25 mouse cellular contexts compared by ENCODE assay signal in genomic region chr16:11881795-11882194, GRCm38 (mm10). TPM values are rescaled to one million over a fixed set of nuclear protein-coding genes. Genes with fewer than 3 reads are reported as not detected.
DNase-seq lines count a peak whose midpoint lies in the region; ATAC-seq lines count a peak whose summit lies in the region.
"Had no signal": no experiment of that assay in that cellular context is flagged by ENCODE, and none has a peak within 500 bp of the region (broad histone marks: within the 10 kb centered on the region; RNA-seq: fewer than 3 reads in every experiment).

No protein-coding gene starts in this region.

- no peak overlapping the region for H3K4me2 ChIP-seq in midbrain, embryonic 14.5 days (ENCODE audit: low read length)
- H3K4me2 ChIP-seq in midbrain, embryonic 15.5 days = no peak overlapping the region
- no peak overlapping the region for H3K4me2 ChIP-seq in embryonic facial prominence, embryonic 15.5 days (replicated peaks)
- H3K4me2 ChIP-seq: heart, embryonic 13.5 days; limb, embryonic 12.5 days; liver, embryonic 12.5 days; midbrain, embryonic 12.5 days had no signal

- H3K4me1 ChIP-seq in midbrain, embryonic 14.5 days (ENCODE audit: control insufficient read depth, insufficient read depth, low read length) = no peaks in the 10 kb centered on the region
- no peaks in the 10 kb centered on the region for H3K4me1 ChIP-seq in midbrain, embryonic 15.5 days
- H3K4me1 ChIP-seq in embryonic facial prominence, embryonic 15.5 days = peaks cover 7% of the 10 kb centered on the region; the same call in 1 of the 2 replicates
- H3K4me1 ChIP-seq: limb, embryonic 12.5 days; liver, embryonic 12.5 days; midbrain, embryonic 12.5 days had no signal

- peak; percentile 31 to 46 for DNase-seq in cerebellum, postnatal 10 days
- DNase-seq in cerebellum, adult 11-12 months = no peak
- DNase-seq in frontal cortex, postnatal 10 days (ENCODE audit: low spot score in 2 of 2) = no peak
- peak; percentile 26 for DNase-seq in midbrain, embryonic 14.5 days
- DNase-seq in spleen, postnatal 14 days (ENCODE audit: low spot score in 2 of 2) = no peak
- DNase-seq: adrenal gland, postnatal 10 days; cerebellum, adult 9-10 months; gastrocnemius, postnatal 14 days; heart, adult 11 months; heart, postnatal 14 days; kidney, adult 9 months; kidney, postnatal 14 days; layer of hippocampus, postnatal 36 days; lung, adult 18-20 months; lung, postnatal 14 days had no signal

- peaks cover 10% of the 10 kb centered on the region; the same call in 1 of the 2 replicates for H3K36me3 ChIP-seq in midbrain, embryonic 14.5 days (ENCODE audit: control insufficient read depth, insufficient read depth, low read length)
- H3K36me3 ChIP-seq in midbrain, embryonic 15.5 days (replicated peaks) = no peaks in the 10 kb centered on the region
- peaks cover 21% of the 10 kb centered on the region for H3K36me3 ChIP-seq in embryonic facial prominence, embryonic 15.5 days
- H3K36me3 ChIP-seq: midbrain, embryonic 12.5 days had no signal

- WGBS in midbrain, embryonic 14.5 days = 73% methylated on average over 6 of the region's 6 CpGs
- 64% methylated on average over 6 of the region's 6 CpGs for WGBS in midbrain, embryonic 15.5 days
- WGBS in embryonic facial prominence, embryonic 15.5 days = 25% methylated on average over 6 of the region's 6 CpGs

- no peak overlapping the region for H3K4me3 ChIP-seq in midbrain, embryonic 14.5 days (replicated peaks; ENCODE audit: low read depth, low read length)
- no peak overlapping the region for H3K4me3 ChIP-seq in midbrain, embryonic 15.5 days
- no peak overlapping the region for H3K4me3 ChIP-seq in embryonic facial prominence, embryonic 15.5 days (replicated peaks)
- H3K4me3 ChIP-seq: erythroblast, embryonic 14.5 days; heart, embryonic 13.5 days; limb, embryonic 12.5 days; liver, embryonic 12.5 days; midbrain, embryonic 12.5 days had no signal

- H3K27me3 ChIP-seq in midbrain, embryonic 14.5 days (ENCODE audit: control insufficient read depth, insufficient read depth, low read length) = no peaks in the 10 kb centered on the region
- no peaks in the 10 kb centered on the region for H3K27me3 ChIP-seq in midbrain, embryonic 15.5 days (replicated peaks)
- no peaks in the 10 kb centered on the region for H3K27me3 ChIP-seq in embryonic facial prominence, embryonic 15.5 days
- H3K27me3 ChIP-seq: heart, embryonic 13.5 days; limb, embryonic 12.5 days; liver, embryonic 12.5 days; midbrain, embryonic 12.5 days had no signal

- peak; percentile 41; the same call in 1 of the 2 replicates for ATAC-seq in frontal cortex, adult (ENCODE audit: low TSS enrichment)
- no peak for ATAC-seq in midbrain, embryonic 14.5 days (ENCODE audit: low FRiP score, low TSS enrichment)
- ATAC-seq in midbrain, embryonic 15.5 days (replicated peaks) = no peak
- ATAC-seq in embryonic facial prominence, embryonic 15.5 days (ENCODE audit: insufficient number of reproducible peaks, low FRiP score, low TSS enrichment, low read depth) = no peak
- ATAC-seq: hindbrain, postnatal 0 days; intestine, embryonic 16.5 days; liver, embryonic 12.5 days had no signal

- no peaks in the 10 kb centered on the region for H3K9me3 ChIP-seq in midbrain, embryonic 14.5 days (ENCODE audit: control insufficient read depth, low read length)
- H3K9me3 ChIP-seq in midbrain, embryonic 15.5 days = no peaks in the 10 kb centered on the region
- no peaks in the 10 kb centered on the region for H3K9me3 ChIP-seq in embryonic facial prominence, embryonic 15.5 days (replicated peaks)
- H3K9me3 ChIP-seq: heart, embryonic 13.5 days; limb, embryonic 12.5 days; liver, embryonic 12.5 days; midbrain, embryonic 12.5 days had no signal

- H3K9ac ChIP-seq in midbrain, embryonic 14.5 days (replicated peaks; ENCODE audit: low read length) = no peak overlapping the region
- no peak overlapping the region for H3K9ac ChIP-seq in midbrain, embryonic 15.5 days
- H3K9ac ChIP-seq in embryonic facial prominence, embryonic 15.5 days = no peak overlapping the region
- H3K9ac ChIP-seq: heart, embryonic 13.5 days; limb, embryonic 12.5 days; liver, embryonic 12.5 days; midbrain, embryonic 12.5 days had no signal

- H3K27ac ChIP-seq in midbrain, embryonic 14.5 days (replicated peaks; ENCODE audit: low read depth, low read length) = no peak overlapping the region
- no peak overlapping the region for H3K27ac ChIP-seq in midbrain, embryonic 15.5 days
- 0 out of 2 replicates have a peak overlapping the region, but pooled peaks have one; percentile 2 for H3K27ac ChIP-seq in embryonic facial prominence, embryonic 15.5 days (replicated peaks)
- H3K27ac ChIP-seq: heart, embryonic 13.5 days; hindbrain, postnatal 0 days; limb, embryonic 12.5 days; liver, embryonic 12.5 days; midbrain, embryonic 12.5 days had no signal

RNA-seq across cellular contexts. Expression of gene Cpped1, which starts 27.4 kb away (rescaled TPM):
- polyA plus RNA-seq in midbrain, embryonic 14.5 days (2014; fragmentation: Nextera tagmentation; extraction: Ambion mirVana) = 17.7 and 21.2 TPM in 2 replicates
- 14.0 and 14.2 TPM in 2 replicates for polyA plus RNA-seq in midbrain, embryonic 15.5 days (2015; fragmentation: Nextera tagmentation; extraction: Ambion mirVana)
- 23.7 and 26.3 TPM in 2 replicates for polyA plus RNA-seq in embryonic facial prominence, embryonic 15.5 days (2015; fragmentation: Nextera tagmentation; extraction: Ambion mirVana)

Comparison
In these comparisons a context has a peak if more than half of its experiments do, and no peak if none do; other contexts are left out.
1. DNase-seq: peak in cerebellum, postnatal 10 days (2 of 2) and midbrain, embryonic 14.5 days (single experiment); none in cerebellum, adult 11-12 months (single experiment), frontal cortex, postnatal 10 days (0 of 2) and spleen, postnatal 14 days (0 of 2).